Mouse (Mus musculus): ENCODE measurements around the gene Prkcz.

Prkcz gene

DNA sequence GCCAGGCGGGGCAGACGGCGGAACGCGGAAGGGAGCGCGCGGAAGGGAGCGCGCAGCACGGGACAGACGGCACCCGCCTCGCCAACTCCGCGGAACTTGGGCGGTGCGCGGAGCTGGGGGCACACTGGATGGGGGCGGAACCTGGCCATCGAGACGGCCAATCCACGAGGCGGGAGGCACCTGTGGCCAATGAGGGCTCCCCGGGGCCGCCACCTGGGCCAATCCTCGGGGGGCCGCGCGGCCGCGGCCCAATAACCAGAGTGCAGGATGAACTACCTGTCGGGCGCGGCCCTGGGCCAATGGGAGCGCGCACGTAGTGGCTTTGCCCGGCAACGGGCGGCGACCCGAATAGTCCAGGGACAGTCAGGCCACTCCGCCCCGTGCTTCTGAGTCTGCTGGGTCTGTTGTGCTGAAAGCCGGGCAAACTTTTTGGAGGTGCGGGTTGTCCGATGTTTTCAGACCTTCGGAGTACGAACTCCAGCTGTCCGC lies at the start of gene Prkcz:
TSS of gene Prkcz (minus strand) at position 59 of the 489 bp plus-strand sequence.
- peak; percentile 77 for DNase-seq

DNA sequence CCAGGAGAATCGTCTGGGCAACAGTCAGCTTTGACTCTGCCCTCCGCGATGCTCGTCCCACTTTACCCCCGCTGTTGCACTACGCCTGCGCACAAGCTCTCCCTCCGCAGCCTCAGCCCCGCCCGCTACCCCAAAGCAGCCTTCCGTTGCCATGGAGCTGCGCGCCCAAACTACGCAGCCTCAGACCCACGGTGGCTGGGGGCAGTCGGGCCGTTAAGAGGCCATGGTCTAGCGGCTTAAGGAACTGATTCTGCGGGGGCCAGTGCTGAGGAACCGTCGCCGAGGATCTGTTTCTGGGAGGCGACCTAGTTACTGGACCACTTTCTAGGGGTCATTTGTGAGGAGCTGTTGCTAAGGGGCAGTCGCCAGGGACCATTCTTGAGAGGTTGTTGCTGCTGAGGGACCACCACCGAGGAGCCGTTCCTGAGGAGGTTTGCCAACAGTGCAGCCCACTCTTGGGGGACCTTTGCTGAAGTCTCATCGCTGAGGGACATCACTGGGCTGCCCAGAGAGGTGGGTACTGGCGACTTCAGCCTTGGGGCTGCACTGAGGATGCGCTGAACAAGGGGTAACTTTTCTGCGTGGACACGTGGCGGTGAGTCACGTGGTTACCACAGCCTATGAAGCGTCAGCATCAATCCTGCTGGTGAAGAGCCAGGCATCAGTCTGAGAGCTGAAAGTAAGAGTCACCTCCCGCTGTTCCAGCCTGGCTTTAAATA lies 48.1 kb upstream of the Prkcz start, which contains the start of gene Cfap74:
TSS of gene Cfap74 (plus strand) at position 133 of the 719 bp plus-strand sequence.
- peak; percentile 88 to 95 for DNase-seq

DNA sequence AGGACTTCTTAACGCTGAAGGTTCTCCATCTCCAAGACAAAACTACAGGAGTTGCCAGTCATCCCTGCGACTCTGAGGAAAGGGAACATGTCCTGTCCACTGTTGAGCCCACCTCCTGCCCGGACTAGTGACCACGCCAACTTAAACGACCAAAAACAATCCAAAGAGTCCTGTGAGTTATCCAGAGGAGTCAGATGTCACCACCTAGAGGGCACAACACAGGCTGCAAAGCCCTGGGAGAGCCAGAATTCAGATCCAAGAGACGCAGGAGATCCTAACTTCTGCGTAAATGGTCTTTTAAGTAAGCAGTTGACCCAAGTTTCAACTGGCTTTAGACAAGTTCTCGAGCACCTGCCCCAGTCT lies 47.5 kb upstream of the Prkcz start:
- no peak for DNase-seq

DNA sequence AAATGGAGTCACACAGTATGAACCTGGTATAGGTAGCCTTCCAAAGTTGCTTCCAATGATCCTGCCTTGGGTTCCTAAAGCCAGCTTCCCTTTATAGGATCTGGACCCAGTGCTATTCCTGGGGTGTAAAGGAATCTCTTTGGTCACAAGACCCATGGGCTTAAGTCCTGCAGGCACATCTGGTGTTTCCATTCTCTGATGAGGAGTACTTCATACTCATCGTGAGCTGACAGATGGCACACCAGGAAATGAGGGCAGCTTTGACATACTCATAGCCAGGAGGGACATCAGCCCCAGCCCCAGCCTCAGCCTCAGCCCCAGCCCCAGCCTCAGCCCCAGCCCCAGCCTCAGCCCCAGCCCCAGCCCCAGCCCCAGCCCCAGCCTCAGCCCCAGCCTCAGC lies 41.3 kb upstream of the Prkcz start:
- no peak for DNase-seq

DNA sequence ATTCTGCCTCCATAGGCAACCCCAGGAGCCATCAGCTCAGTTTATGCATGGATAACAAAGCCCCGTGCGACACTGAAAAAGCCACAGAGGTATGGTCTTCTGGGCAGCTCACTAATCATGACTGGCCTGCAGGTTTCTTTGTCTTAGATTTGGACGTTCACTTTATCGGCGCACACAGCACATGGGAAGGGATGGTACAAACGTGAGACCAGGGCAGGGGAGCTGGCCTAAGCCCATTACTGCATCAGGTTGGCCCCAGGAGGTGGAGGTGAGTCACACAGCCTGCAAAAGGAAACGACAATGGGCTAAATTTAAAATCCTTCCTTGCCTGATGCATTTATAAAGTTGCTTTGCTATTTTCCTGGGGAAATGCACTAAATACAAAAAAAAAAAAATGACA lies 40.0 kb upstream of the Prkcz start:
- DNase-seq: peak; percentile 59 to 64

DNA sequence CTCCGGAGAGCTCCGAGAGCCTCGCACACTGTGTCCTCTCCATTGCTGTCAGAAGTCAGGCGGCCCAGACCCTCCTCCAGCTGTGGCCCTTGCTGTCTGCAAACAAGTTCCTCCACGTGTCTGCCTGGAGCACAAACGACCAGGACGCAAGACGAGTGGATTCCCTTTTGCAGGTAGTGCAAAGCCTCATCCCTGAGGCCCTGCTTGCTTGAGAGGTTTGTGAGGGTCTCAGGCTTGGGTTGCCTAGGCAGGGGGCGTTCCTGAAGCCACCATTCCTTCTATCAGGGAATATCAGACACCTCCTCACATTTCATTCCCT lies 37.0 kb upstream of the Prkcz start:
- no peak for DNase-seq

DNA sequence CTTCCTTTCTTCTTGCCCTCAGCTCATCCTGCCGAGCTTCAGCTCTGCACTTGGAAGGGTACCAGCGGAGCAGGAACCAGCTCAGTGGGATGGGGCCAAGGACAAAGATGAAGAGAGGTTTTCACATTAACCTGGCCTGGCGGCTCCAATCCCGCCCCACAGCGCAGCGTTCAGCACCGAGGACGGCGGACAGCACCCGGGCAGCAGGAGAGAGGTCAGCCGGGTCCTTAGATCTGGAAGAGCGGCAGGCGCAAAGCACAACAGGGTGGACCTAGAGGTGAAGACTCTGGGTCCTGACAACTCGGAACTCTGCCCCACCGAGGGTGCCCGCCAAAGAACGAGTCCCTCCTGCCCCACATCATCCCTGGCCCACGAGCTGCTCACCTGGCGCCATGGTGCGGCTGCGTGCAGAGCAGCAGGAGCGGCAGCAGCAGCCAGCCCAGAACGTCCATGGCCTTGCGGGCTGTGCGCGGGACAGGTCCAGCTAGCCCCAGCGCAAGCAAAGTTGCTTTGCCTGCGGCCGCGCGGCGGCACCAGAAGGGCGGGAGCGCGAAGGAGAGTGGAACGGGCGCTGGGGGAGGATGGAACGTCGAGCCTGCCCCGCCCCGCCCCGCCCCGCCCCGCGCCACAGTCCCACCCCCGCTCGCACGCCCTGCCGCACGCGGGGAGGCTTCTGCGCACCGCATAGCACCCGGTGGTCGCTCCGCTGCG lies 36.5 kb upstream of the Prkcz start, which contains the start of gene Gabrd:
TSS of gene Gabrd (minus strand) at position 602 of the 711 bp plus-strand sequence.
- DNase-seq: peak; percentile 77 to 80

DNA sequence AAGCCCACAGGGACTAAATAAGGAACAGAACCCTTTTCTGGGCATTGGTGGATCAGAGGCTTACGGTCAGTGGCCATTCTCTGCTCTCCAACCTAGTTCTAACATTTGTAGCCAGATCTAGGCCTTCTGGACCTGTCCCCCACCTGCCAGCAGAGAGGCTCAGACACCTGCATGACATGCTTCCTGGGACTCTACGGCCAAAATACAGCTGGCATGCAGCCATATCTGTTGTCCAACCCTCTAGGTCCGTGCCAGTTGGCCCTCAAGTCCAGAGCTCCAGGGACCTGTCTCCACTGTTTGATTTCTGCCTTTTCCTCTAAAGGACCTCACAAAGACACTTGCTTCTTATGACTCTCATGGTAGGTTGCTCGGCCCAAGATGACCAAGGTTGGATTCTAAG lies 35.6 kb upstream of the Prkcz start:
- DNase-seq: peak; percentile 92 to 94

DNA sequence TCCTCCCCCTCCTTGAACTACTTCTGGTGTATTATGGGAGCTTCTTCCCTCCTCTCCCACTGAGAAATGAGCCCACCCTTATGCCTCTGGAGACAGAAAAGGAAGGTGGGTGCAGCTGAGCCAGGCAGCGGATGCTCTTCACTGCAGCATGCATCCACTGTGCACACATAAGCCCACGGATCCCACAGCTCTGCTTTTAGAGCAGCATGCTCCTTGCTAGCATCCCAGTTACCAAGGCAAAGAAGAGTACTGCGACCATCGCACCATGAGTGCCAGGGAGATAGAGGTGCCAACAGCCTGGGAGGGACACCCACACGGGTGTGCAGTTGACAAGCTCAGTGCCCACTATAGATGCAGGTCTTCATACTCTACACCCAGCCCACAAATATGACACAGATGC lies 34.3 kb upstream of the Prkcz start:
- peak in 1 of 2 experiments; percentile 40 for DNase-seq

DNA sequence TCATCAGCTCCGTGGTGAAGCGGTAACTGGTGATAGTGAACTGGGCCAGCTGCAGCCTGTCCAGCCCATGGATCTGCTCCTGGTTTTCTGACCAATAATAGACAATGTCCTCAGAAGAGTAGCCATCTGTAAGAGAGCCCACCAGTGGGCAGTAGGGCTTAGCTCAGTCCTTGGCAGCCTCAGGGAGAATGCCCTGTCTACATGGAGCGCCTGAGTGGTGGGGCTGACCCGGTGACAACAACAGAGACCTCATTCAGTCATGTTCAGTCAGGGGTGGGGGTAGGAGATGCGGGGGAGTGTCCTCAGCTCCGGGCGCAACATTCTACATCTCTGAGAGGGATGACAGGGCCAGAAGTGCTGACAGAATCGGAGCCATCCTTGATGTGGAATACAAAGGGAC lies 26.0 kb upstream of the Prkcz start:
- DNase-seq: no peak

DNA sequence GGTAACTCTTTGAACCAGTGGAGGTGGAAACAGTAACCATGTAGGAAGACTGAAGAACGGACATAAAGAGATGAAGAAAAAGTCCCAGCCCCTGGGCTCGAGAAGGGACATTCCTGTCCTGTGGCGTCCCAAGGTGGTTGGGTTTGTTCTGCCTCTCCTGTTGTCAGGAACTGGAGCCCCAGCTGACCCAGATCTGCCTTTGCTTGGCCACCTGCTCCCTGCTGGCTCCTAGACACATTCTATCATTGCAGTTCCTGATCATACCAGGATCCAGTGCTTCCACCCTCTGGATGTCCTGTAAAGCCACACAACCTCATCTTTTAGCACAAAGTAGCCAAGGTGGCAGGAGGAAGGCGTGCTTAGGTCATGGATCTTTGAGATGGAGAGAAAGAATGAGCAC lies 22.2 kb upstream of the Prkcz start:
- peak in 1 of 2 experiments; percentile 49 for DNase-seq

DNA sequence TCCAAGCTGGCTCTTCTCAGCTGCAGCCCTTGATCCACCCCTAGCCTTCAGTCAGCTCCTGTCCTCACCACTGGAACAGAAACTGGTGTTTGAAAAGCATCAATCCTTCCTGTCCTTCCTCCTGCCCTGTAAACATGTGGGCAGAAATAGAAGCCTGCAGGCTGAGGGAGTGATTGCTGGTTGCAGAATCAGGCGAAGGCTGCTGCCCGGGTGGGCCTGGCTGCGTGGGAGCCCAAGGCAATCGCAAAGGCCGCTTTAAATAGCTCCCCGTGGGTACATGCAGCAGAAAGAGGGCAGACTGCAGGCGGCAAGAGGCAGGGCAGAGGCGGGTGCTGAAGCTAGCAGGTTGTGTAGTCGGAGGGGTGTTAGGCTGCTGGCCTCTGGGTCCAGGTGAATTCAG lies 21.6 kb upstream of the Prkcz start:
- no peak for DNase-seq

DNA sequence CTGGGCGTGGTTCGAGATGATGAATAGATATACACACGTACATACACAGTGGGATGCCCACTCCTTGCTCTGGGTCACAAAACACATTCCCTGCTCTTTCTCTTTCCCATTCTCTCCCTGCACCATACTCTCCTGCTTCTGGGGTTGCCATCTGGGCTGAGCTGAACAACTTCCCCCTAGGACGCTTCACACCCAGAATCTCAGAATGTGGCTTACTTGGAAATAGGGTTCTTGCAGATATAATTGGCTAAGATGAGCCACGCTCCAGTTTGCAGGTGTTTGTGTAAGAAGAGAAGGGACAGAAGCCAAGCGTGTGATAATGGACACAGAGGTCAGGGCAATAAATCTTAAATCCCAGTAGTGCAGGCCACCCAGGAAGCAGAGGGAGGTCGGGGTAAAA lies 20.8 kb upstream of the Prkcz start:
- DNase-seq: no peak

DNA sequence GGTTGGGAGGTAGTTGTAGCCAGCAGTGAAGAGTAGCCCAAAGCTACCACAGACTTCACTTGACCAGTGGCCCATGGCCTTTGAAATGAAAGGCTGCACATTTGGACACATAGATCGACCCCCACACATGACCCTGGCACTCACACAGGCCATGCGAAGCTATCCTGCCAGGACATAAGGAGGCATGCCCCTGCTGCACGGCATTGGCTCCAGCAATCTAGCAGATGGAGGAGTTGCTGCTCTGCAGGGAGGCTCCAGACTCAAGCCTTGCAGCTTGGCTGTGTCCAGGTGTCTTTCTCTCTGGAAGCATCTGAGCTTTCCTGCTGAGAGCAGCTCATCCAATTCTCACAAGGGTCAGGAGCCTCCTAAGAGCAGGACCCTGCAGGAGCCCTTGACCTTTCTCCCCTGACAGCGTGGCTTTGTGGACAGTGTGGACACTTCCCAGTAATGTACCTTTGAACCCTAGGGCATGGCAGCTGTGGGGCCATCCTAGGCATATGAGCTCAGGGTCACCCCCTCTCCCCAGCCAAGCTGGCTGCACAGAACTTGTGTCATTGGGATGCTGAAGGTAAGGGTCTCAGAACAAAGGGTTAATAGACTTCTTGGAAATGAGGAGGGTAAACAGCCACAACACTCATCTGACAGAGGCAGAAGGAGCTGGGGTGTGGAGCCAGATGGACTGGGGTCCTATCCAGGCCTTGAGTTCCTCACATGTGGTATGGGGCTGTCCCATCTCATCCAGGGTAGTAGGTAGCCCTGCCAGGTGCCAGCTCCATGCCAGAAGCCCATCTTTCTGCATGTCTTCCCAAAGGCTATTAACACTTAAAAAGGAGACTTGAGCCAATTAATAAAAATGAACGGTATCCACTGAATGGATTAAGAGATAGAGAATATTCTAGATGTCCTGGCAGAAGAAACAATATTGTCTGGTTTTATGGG lies 10.9 kb upstream of the Prkcz start:
- peak; percentile 77 to 88 for DNase-seq

DNA sequence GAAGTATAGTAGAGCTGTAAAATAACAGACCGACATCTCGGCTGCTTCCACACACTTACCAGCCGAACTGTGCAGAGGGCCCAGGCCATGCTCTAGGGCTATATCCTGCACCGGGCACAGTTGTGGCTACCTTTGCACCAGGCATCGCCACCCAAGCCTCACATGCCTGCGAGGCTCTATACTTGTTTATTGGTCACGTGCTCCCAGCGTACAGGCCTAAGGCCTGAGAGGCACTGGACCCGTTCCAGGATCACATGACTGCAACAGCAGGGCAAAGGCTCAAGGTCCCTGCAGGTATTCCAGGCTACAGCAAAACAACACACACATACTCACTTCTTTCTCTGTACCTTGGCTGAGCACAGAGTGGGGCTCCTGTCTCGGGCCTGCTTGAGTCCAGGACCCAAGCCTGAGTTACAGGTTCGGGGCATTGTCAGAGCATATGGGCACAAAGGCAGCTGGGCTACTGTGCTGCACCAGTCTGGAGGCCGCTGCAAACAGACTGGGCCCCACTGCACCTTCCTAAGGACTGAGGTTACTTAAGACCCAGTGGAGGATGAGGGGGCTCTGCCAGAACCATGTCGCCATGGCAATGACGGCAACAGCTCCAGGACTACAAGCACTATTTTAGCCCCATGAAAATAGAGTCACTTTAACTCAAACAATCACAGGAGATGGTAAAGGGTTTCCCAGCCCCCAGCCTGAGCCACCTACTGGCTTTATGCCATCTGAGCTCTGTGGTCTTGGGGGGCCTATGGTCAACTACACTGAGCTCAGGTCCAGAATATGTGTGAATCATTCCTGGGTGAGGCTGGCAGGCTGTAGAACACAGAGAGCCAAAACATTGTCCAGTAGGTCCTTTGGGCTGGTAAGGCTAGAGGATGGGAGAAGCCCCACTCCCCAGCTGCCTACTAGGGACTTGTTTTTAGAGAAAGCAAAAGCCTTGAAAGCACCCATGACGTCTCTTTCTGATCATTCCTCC lies 9.9 kb upstream of the Prkcz start:
- DNase-seq: peak; percentile 75 to 76

DNA sequence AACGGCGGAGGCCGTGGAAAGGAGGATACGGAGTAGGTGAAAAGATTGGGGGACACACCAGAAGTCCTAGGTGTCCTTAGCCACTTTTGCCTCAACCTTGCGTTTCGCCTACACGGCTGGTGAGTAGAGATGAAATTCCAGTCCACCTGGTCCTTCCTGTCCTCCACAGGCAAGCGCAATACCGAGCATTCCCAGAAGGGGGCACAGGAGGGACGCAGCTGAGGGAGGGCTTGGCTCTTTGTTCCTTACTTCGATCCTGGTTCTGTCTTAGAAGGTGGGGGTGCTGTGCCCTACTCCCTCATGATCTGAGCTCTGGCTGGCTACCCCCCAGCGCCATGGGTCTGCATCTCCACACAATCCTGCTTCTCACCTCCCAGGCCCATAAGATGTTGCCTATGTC lies 7.5 kb upstream of the Prkcz start:
- peak; percentile 94 to 96 for DNase-seq

DNA sequence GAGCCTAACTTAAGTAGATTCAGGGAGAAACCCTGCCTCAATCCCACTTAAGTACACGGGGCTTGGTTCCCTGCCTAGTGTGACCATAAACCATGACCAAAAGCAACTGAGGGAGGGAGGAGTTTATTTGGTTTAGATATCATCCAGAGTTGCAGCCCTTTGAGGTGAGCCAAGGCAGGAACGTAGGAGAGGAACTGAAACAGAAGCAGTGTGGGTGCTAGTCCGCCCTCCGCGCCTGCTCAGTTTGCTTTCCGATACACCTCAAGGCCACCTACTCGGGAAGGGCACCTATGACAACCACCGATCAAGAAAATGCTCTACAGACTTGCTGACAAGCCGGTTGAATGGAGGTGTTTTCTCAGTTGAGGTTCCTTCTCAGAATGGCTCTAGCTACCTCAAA lies 6.6 kb upstream of the Prkcz start:
- no peak for DNase-seq

DNA sequence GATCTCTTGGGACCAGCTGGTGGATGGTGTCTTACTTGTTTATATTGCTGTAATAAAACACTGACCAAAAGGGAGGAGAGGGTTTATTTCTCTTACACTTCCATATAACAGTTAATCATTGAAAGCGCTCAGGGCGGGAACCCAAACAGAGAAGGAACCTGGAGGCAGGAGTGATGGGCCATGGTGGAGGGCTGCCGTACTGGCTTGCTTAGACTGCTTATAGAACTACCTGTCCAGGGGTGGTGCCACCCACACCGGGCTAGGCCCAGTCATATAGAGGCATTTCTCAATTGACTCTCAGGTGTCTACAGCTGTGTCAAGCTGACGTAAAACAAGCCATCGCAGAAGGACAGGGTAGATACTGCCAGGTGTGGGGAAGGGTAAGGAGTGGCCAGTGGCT lies 5.6 kb upstream of the Prkcz start:
- no peak for DNase-seq

DNA sequence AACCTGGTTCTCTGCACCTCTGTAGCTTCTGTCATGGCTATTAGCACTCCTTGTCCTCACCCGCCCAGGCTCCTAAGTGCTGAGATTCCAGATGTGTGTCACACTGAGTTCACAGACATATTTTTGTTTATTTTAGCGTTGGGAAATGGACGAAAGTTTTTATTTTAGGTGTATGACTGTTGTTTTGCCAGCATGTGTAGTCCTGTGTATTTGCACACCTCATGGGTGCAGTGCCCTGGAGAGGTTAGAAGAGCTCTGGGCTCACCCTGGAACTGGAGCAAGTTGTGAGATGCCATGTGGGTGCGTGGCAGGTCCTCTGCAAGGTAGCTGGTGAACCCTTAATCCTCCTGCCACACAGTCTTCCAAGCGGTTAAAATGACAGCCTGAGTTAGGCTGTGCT lies 1.3 kb upstream of the Prkcz start:
- no peak for DNase-seq

DNA sequence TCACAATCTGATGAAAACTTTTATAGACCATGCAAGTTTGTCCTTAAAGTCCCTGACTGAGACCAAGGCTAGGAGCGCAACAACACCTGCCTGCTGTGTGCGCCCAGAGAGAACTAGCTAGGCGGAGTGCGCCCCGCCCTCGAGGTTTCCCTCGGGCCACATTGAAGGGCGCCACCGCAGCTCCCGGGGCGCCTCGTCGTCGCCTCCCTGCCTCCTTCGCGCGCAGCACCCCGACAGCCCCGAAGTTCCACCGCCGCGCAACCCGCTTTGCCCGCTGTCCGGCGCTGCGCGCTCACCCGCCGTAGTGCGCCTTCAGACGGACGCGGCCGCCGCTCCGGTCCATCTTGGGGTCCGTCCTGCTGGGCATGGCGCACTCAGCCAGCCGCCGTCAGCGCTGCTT lies 305 bp downstream of the Prkcz start:
- no peak for DNase-seq

DNA sequence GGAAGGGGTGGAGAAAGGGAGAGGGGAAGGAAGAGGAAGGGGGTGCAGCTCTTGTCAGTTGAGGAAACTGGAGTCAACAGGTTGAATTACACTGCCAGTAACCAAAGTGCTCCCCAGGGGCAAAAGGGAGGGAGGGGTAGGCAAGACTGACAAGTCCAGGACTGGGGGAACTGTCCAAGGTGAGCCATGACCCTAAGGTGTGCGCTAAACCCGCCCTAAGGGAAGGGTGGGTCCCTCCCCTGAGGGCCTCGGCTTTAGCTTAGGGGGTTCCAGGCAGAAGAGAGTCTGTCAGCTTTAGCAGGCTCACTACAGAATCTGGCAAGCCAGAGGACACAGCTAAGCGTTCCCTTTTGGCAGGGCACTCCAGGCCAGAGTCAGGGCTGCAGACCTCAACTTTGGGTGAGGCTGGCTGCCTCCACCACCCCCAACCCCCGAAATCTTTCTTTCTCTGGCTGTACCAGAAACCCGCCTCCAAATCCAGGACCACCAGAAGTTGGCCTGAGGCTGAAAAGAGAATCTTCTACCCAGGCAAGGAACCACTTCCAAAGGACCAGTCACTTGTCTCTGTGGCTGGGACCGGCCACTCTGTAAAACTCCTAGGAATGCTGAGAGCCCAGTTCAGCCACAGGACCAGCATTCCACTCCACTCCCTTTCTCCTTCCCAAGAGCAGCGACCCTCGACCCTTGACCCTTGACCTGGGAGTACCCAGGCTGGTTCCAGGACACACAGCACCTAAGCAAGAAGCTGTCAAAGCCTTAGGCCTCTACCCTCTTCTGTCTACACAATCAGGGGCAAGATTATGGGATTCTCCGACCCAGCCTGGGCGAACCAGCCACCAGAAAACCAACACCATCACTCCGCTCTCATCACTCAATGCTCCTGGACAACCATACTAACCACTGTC lies 1.3 kb downstream of the Prkcz start:
- DNase-seq: no peak

Measured in cerebellum, postnatal 10 days (tissue).